Mouse (Mus musculus) cerebellum, postnatal 10 days (tissue): Measurements from ENCODE around the gene Gtf2h4.

Source experiments
- DNase-seq, 2 experiments: peaks; one replicate each; pipeline ENCODE4 v3.0.0; 2021; ENCODE audit warnings: mixed read lengths in 2 of 2

Gtf2h4 gene

GRCm38 (mm10) chr17:35696691-35697090, 23.2 kb upstream of the Gtf2h4 start:
- DNase-seq = no peak

- peak; percentile 80 to 88 for DNase-seq
Observed at GRCm38 (mm10) chr17:35695289-35695688, 21.8 kb upstream of the Gtf2h4 start.

- DNase-seq = no peak
Observed at GRCm38 (mm10) chr17:35693906-35694305, 20.4 kb upstream of the Gtf2h4 start.

- no peak for DNase-seq
Observed at GRCm38 (mm10) chr17:35692368-35692767, 18.8 kb upstream of the Gtf2h4 start.

GRCm38 (mm10) chr17:35691811-35692210, 18.3 kb upstream of the Gtf2h4 start:
- no peak for DNase-seq

GRCm38 (mm10) chr17:35689936-35690645, 16.6 kb upstream of the Gtf2h4 start:
- peak; percentile 63 to 71 for DNase-seq

GRCm38 (mm10) chr17:35688347-35689175, 15.0 kb upstream of the Gtf2h4 start:
- DNase-seq = no peak

- peak; percentile 57 to 63 for DNase-seq
Observed at GRCm38 (mm10) chr17:35685061-35685460, 11.5 kb upstream of the Gtf2h4 start.

GRCm38 (mm10) chr17:35681986-35682385, 8.4 kb upstream of the Gtf2h4 start:
- no peak for DNase-seq

- no peak for DNase-seq
Observed at GRCm38 (mm10) chr17:35680591-35680990, 7.1 kb upstream of the Gtf2h4 start.

GRCm38 (mm10) chr17:35672527-35672926, 1.0 kb downstream of the Gtf2h4 start:
- no peak for DNase-seq

GRCm38 (mm10) chr17:35671846-35672245, 1.7 kb downstream of the Gtf2h4 start:
- DNase-seq = no peak

GRCm38 (mm10) chr17:35669731-35670130, 3.8 kb downstream of the Gtf2h4 start:
- no peak for DNase-seq

GRCm38 (mm10) chr17:35667334-35668065, 6.0 kb downstream of the Gtf2h4 start, which contains the start of gene Vars2:
Vars2 (minus strand) TSS chr17:35667592.
- peak; percentile 99 for DNase-seq

GRCm38 (mm10) chr17:35666851-35667256, 6.7 kb downstream of the Gtf2h4 start:
- DNase-seq = no peak

GRCm38 (mm10) chr17:35665957-35666515, 7.5 kb downstream of the Gtf2h4 start:
- no peak for DNase-seq

- no peak for DNase-seq
Observed at GRCm38 (mm10) chr17:35653086-35653485, 20.5 kb downstream of the Gtf2h4 start.

- DNase-seq = no peak
Observed at GRCm38 (mm10) chr17:35649429-35649828, 24.1 kb downstream of the Gtf2h4 start.

- DNase-seq = no peak
Observed at GRCm38 (mm10) chr17:35643609-35644236, 29.8 kb downstream of the Gtf2h4 start, which contains the start of gene Mucl3. Mucl3 (minus strand) TSS chr17:35643695.

- DNase-seq = no peak
Observed at GRCm38 (mm10) chr17:35639352-35639751, 34.2 kb downstream of the Gtf2h4 start.

- DNase-seq = peak; percentile 79 to 86
Observed at GRCm38 (mm10) chr17:35638475-35639190, 34.9 kb downstream of the Gtf2h4 start.

- peak; percentile 62 for DNase-seq
Observed at GRCm38 (mm10) chr17:35636363-35636762, 37.2 kb downstream of the Gtf2h4 start.
